In genomic region chr6:82853076-82853475, GRCm38 (mm10) we compare ENCODE assay signal across 19 mouse cellular contexts.
DNase-seq lines count a peak whose midpoint lies in the region; ATAC-seq and TF ChIP-seq lines count a peak whose summit lies in the region.
"Had no signal": no experiment of that assay in that cellular context is flagged by ENCODE, and none has a peak within 500 bp of the region (broad histone marks: within the 10 kb centered on the region; RNA-seq: fewer than 3 reads in every experiment).

No protein-coding gene starts in this region.

- no peak overlapping the region for H3K4me3 ChIP-seq in layer of hippocampus, adult 2 months
- H3K4me3 ChIP-seq: forebrain, embryonic 13.5 days; liver, embryonic 12.5 days; midbrain, embryonic 15.5 days had no signal

- no peak overlapping the region for H3K27ac ChIP-seq in layer of hippocampus, adult 2 months
- H3K27ac ChIP-seq: forebrain, embryonic 13.5 days; liver, embryonic 12.5 days; macrophage; midbrain, embryonic 15.5 days had no signal

- TF ChIP-seq CTCF in layer of hippocampus, adult 2 months (conservative IDR thresholded peaks at IDR 0.05): no peak

- peak; percentile 4 for DNase-seq in cerebellum, adult 9-11 months
- DNase-seq in layer of hippocampus, adult 11-12 months (ENCODE audit: low spot score): peak; percentile 59
- no peak for DNase-seq in layer of hippocampus, postnatal 25 days (ENCODE audit: extremely low spot score in 1 of 2, low spot score in 1 of 2)
- peak; percentile 64 for DNase-seq in 3T3-L1 (ENCODE audit: low read depth, low spot score)
- DNase-seq in layer of hippocampus, adult 2 months (ENCODE audit: low spot score in 2 of 2): peak; percentile 64 to 69
- DNase-seq in urinary bladder, postnatal 10 days (ENCODE audit: low spot score): no peak
- DNase-seq: adrenal gland, postnatal 25 days; embryo, embryonic 11 days; heart, adult 18-20 months; kidney, adult 9 months; lung, embryonic 14.5 days had no signal

- ATAC-seq in cerebellum, adult (ENCODE audit: insufficient number of reproducible peaks, low FRiP score, low TSS enrichment): no peak
- ATAC-seq in erythroid progenitor cell, adult 5-6 weeks (replicated peaks; ENCODE audit: low FRiP score, poor library complexity, severe bottlenecking): no peak
- ATAC-seq: activated CD4-positive, CD25-positive, alpha-beta regulatory T cell, adult 4 months; forebrain, embryonic 13.5 days; inflammation-experienced regulatory T-cells, adult 6 months; liver, embryonic 12.5 days; midbrain, embryonic 15.5 days had no signal

Comparison
In these comparisons a context has a peak if more than half of its experiments do, and no peak if none do; other contexts are left out.
1. DNase-seq: peak in cerebellum, adult 9-11 months (single experiment), layer of hippocampus, adult 11-12 months (single experiment), 3T3-L1 (single experiment) and layer of hippocampus, adult 2 months (2 of 2); none in layer of hippocampus, postnatal 25 days (0 of 2) and urinary bladder, postnatal 10 days (single experiment).